ENCODE assay signal across 9 mouse cellular contexts in genomic region chr11:29428774-29429173, GRCm38 (mm10). TPM values are rescaled to one million over a fixed set of nuclear protein-coding genes. Genes with fewer than 3 reads are reported as not detected.
A peak's percentile ranks its signal among the peaks of the same experiment; 100 is the strongest.
DNase-seq lines count a peak whose midpoint lies in the region; ATAC-seq and TF ChIP-seq lines count a peak whose summit lies in the region.
"Had no signal": no experiment of that assay in that cellular context is flagged by ENCODE, and none has a peak within 500 bp of the region (broad histone marks: within the 10 kb centered on the region; RNA-seq: fewer than 3 reads in every experiment).

No protein-coding gene starts in this region.

- H3K9ac ChIP-seq in lung, embryonic 14.5 days: no peak overlapping the region
- H3K9ac ChIP-seq: heart, embryonic 15.5 days had no signal

- no peak overlapping the region for H3K27ac ChIP-seq in lung, embryonic 14.5 days (ENCODE audit: low read depth)
- H3K27ac ChIP-seq: heart, embryonic 15.5 days had no signal

- no peaks in the 10 kb centered on the region for H3K27me3 ChIP-seq in lung, embryonic 14.5 days (ENCODE audit: insufficient read depth, low read length)
- H3K27me3 ChIP-seq: heart, embryonic 15.5 days had no signal

- peak; percentile 8 for DNase-seq in cerebellum, adult 11 months
- peak; percentile 49 for DNase-seq in lung, embryonic 14.5 days
- DNase-seq in lung, postnatal 4 days: no peak
- DNase-seq in layer of hippocampus, adult 8-10 months (ENCODE audit: low spot score in 2 of 2): peak; percentile 56 to 64
- peak; percentile 60 to 62 for DNase-seq in right cerebral cortex, postnatal 10 days (ENCODE audit: low spot score in 2 of 2)
- DNase-seq in thymus, postnatal 0 days (ENCODE audit: low spot score): no peak
- no peak for DNase-seq in gastrocnemius, postnatal 36 days

- H3K36me3 ChIP-seq in lung, embryonic 14.5 days (ENCODE audit: insufficient read depth): peaks cover 20% of the 10 kb centered on the region

- no peak for ATAC-seq in cerebellum, adult (ENCODE audit: insufficient number of reproducible peaks, low FRiP score, low TSS enrichment)
- ATAC-seq in lung, embryonic 14.5 days (ENCODE audit: insufficient read depth): no peak

- 56% methylated on average over 3 of the region's 3 CpGs for WGBS in lung, embryonic 14.5 days

- H3K9me3 ChIP-seq in lung, embryonic 14.5 days (ENCODE audit: low read depth, low read length): no peaks in the 10 kb centered on the region
- H3K9me3 ChIP-seq: heart, embryonic 15.5 days had no signal

- H3K4me2 ChIP-seq in lung, embryonic 14.5 days: no peak overlapping the region
- H3K4me2 ChIP-seq: heart, embryonic 15.5 days had no signal

- no peak for TF ChIP-seq CTCF in lung, embryonic 14.5 days (IDR thresholded peaks at IDR 0.05; ENCODE audit: low read depth)

- H3K4me1 ChIP-seq in lung, embryonic 14.5 days (ENCODE audit: insufficient read depth): no peaks in the 10 kb centered on the region
- H3K4me1 ChIP-seq: heart, embryonic 15.5 days had no signal

- no peak overlapping the region for H3K4me3 ChIP-seq in lung, embryonic 14.5 days (ENCODE audit: low read depth, low read length)
- H3K4me3 ChIP-seq: heart, embryonic 15.5 days had no signal

- intact Hi-C loops in gastrocnemius, postnatal 36 days (cut with DNase I): no loop called here

RNA-seq across cellular contexts. Expression of gene Ccdc88a, which starts 55.3 kb away (rescaled TPM):
- 33.7 and 35.4 TPM in 2 replicates for polyA plus RNA-seq in lung, embryonic 14.5 days (2014; fragmentation: Nextera tagmentation; extraction: Ambion mirVana)
- 10 to 100 TPM; 52.6 to 66.1 (median 63.0) TPM for total RNA-seq in layer of hippocampus, adult 8-10 months (2022)
- 13.5 and 17.1 TPM in 2 replicates for polyA plus RNA-seq in thymus, postnatal 0 days (2015; fragmentation: Nextera tagmentation; extraction: Ambion mirVana)
- total RNA-seq in gastrocnemius, postnatal 36 days (2021): 1 to 10 TPM; 3.0 to 3.4 TPM

Comparison
In these comparisons a context has a peak if more than half of its experiments do, and no peak if none do; other contexts are left out.
1. DNase-seq: peak in cerebellum, adult 11 months (single experiment), lung, embryonic 14.5 days (single experiment), layer of hippocampus, adult 8-10 months (2 of 2) and right cerebral cortex, postnatal 10 days (2 of 2); none in lung, postnatal 4 days (0 of 2), thymus, postnatal 0 days (single experiment) and gastrocnemius, postnatal 36 days (0 of 2).
2. RNA of gene Ccdc88a, which starts 55.3 kb away (total RNA-seq): 52.6 to 66.1 TPM in layer of hippocampus, adult 8-10 months; 3.0 to 3.4 TPM in gastrocnemius, postnatal 36 days; every median in the first group is over 10 times any median in the second.